Mouse (Mus musculus) G1E-ER4 (cell line): ENCODE data around the gene Camk2g. TPM values are rescaled to one million over a fixed set of nuclear protein-coding genes. Genes with fewer than 3 reads are reported as not detected.

Source experiments
- GATA1 ChIP-seq: IDR thresholded peaks from one replicate; pipeline ENCODE4 v1.8.0; 2012; ENCODE audit warnings: low read length, inconsistent platforms
- polyA plus RNA-seq: library from polyadenylated mRNA; stranded (reverse); fragments of >175 nt; gene quantifications from 2 replicates; pipeline ENCODE4 v1.2.3, GENCODE M21; 2012

Gene Camk2g
- polyA plus RNA-seq, 1 experiment: 38.6 TPM

- no peak for TF ChIP-seq GATA1
Observed at GRCm38 (mm10) chr14:20795423-20796152, 1.7 kb upstream of the Camk2g start.

GRCm38 (mm10) chr14:20794589-20794988 is 701 bp upstream of the Camk2g start:
- TF ChIP-seq GATA1: no peak

GRCm38 (mm10) chr14:20792922-20793757 is 748 bp downstream of the Camk2g start:
- TF ChIP-seq GATA1: no peak

GRCm38 (mm10) chr14:20792243-20792921 is 1.5 kb downstream of the Camk2g start:
- TF ChIP-seq GATA1: no peak

GRCm38 (mm10) chr14:20791511-20792242 is 2.2 kb downstream of the Camk2g start:
- no peak for TF ChIP-seq GATA1

GRCm38 (mm10) chr14:20790996-20791395 is 2.9 kb downstream of the Camk2g start:
- no peak for TF ChIP-seq GATA1

- TF ChIP-seq GATA1: no peak
Observed at GRCm38 (mm10) chr14:20790445-20790844, 3.4 kb downstream of the Camk2g start.

- no peak for TF ChIP-seq GATA1
Observed at GRCm38 (mm10) chr14:20789593-20789992, 4.3 kb downstream of the Camk2g start.

- TF ChIP-seq GATA1: no peak
Observed at GRCm38 (mm10) chr14:20788151-20788550, 5.7 kb downstream of the Camk2g start.

GRCm38 (mm10) chr14:20786611-20787015 is 7.3 kb downstream of the Camk2g start:
- no peak for TF ChIP-seq GATA1

GRCm38 (mm10) chr14:20786020-20786419 is 7.9 kb downstream of the Camk2g start:
- no peak for TF ChIP-seq GATA1

GRCm38 (mm10) chr14:20785231-20785630 is 8.7 kb downstream of the Camk2g start:
- no peak for TF ChIP-seq GATA1

- no peak for TF ChIP-seq GATA1
Observed at GRCm38 (mm10) chr14:20784708-20785107, 9.2 kb downstream of the Camk2g start.

GRCm38 (mm10) chr14:20783526-20783925 is 10.4 kb downstream of the Camk2g start:
- TF ChIP-seq GATA1: no peak

GRCm38 (mm10) chr14:20782860-20783259 is 11.0 kb downstream of the Camk2g start:
- TF ChIP-seq GATA1: no peak
